Mouse (Mus musculus): ENCODE data around the gene Ccndbp1. TPM values are rescaled to one million over a fixed set of nuclear protein-coding genes. Genes with fewer than 3 reads are reported as not detected.
A peak's percentile ranks its signal among the peaks of the same experiment; 100 is the strongest.
"Not testable (repeated sequence)": the region's sequence is repeated elsewhere in the genome, so short reads cannot be mapped to it uniquely, and the experiment has no call there.

Gene Ccndbp1
- polyA plus RNA-seq, 1 experiment, result 21.1 TPM

DNA sequence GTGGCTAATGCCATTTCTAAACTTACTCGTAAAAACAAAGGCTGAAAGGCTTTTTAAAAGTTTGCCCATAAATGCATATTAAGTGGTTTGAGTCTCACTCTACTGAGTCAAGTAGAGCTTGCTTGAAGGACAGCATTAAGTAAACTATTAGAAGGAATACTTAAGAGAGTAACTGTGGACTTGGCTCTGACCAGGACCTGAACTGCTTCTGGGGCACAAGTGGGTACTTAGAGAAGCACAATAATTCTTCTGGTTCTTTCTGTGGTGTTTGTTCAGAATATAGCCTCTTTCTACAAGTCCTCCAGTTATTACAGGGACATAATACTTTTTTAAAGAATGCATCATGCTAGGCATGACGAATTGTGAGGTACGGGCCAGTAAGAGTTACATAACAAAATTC lies 42.7 kb upstream of the Ccndbp1 start:
- Histone ChIP-seq H3K79me3 (ENCODE audit: low read depth) (peaks cover 51% of the 10 kb centered on the region), H3K36me3 (ENCODE audit: control insufficient read depth, insufficient read depth) (peaks cover 22% of the 10 kb centered on the region), H3K79me2 (ENCODE audit: control insufficient read depth, insufficient read depth) (peaks cover 91% of the 10 kb centered on the region), H3K27me3 (ENCODE audit: control insufficient read depth, insufficient read depth, insufficient read length) (no peaks in the 10 kb centered on the region), H3K4me3 (ENCODE audit: insufficient read depth, poor library complexity, severe bottlenecking) (no peak overlapping the region), H3ac (ENCODE audit: control insufficient read depth, insufficient read length, low read depth) (no peak overlapping the region)
- TF ChIP-seq CTCF (IDR thresholded peaks at IDR 0.05; ENCODE audit: control insufficient read depth, insufficient read depth, insufficient read length), result no peak
- TF ChIP-seq USF1 (IDR thresholded peaks at IDR 0.05; ENCODE audit: low read depth), result no peak
- no peak for TF ChIP-seq MYOG (IDR thresholded peaks at IDR 0.05; ENCODE audit: control insufficient read depth, extremely low read depth, insufficient read length)
- no peak for TF ChIP-seq FOSL1 (IDR thresholded peaks at IDR 0.05; ENCODE audit: insufficient read depth, low read length, poor library complexity, severe bottlenecking)
- TF ChIP-seq MYOD1 (IDR thresholded peaks at IDR 0.05; ENCODE audit: control insufficient read depth, insufficient read length, low read depth), result no peak
- no peak for TF ChIP-seq CEBPB (IDR thresholded peaks at IDR 0.05; ENCODE audit: low read depth)
- TF ChIP-seq MAX (IDR thresholded peaks at IDR 0.05), result no peak

DNA sequence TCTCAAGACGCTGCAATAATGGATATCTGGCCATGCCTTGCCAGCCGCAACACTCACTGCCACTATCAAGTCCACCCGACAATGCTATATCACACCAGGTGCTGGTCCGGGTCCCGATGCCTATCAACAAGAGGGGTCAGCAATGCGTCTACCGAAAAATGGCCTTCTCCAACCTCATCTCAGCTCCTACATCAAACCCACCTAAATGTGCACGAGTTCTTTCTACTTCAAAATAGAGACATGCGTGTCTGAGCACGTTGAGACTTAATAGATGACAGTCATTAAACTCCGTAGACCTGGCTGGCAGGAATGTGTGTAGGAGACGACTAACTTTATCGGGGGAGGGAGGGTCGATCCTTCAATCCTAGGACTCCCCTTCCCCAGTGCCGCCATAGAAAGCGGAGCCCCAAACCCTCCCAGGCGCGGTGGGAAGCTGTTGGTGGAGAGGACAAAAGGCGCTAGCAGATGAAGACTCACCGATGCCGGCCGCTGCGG lies 38.1 kb upstream of the Ccndbp1 start:
- H3K36me3 ChIP-seq (ENCODE audit: control insufficient read depth, insufficient read depth), result peaks cover 8% of the 10 kb centered on the region
- peaks cover 41% of the 10 kb centered on the region for H3K79me3 ChIP-seq (ENCODE audit: low read depth)
- H3ac ChIP-seq (ENCODE audit: control insufficient read depth, insufficient read length, low read depth), result peak overlapping the region; percentile 81
- H3K4me3 ChIP-seq (ENCODE audit: insufficient read depth, poor library complexity, severe bottlenecking), result peak overlapping the region; percentile 91
- H3K27me3 ChIP-seq (ENCODE audit: control insufficient read depth, insufficient read depth, insufficient read length), result no peaks in the 10 kb centered on the region
- peaks cover 54% of the 10 kb centered on the region for H3K79me2 ChIP-seq (ENCODE audit: control insufficient read depth, insufficient read depth)
- TF ChIP-seq MYOG (IDR thresholded peaks at IDR 0.05; ENCODE audit: control insufficient read depth, extremely low read depth, insufficient read length), result no peak
- no peak for TF ChIP-seq CTCF (IDR thresholded peaks at IDR 0.05; ENCODE audit: control insufficient read depth, insufficient read depth, insufficient read length)
- TF ChIP-seq MAX (IDR thresholded peaks at IDR 0.05), result no peak
- TF ChIP-seq USF1 (IDR thresholded peaks at IDR 0.05; ENCODE audit: low read depth), result no peak
- TF ChIP-seq MYOD1 (IDR thresholded peaks at IDR 0.05; ENCODE audit: control insufficient read depth, insufficient read length, low read depth), result no peak
- TF ChIP-seq FOSL1 (IDR thresholded peaks at IDR 0.05; ENCODE audit: insufficient read depth, low read length, poor library complexity, severe bottlenecking), result no peak
- TF ChIP-seq CEBPB (IDR thresholded peaks at IDR 0.05; ENCODE audit: low read depth), result no peak

DNA sequence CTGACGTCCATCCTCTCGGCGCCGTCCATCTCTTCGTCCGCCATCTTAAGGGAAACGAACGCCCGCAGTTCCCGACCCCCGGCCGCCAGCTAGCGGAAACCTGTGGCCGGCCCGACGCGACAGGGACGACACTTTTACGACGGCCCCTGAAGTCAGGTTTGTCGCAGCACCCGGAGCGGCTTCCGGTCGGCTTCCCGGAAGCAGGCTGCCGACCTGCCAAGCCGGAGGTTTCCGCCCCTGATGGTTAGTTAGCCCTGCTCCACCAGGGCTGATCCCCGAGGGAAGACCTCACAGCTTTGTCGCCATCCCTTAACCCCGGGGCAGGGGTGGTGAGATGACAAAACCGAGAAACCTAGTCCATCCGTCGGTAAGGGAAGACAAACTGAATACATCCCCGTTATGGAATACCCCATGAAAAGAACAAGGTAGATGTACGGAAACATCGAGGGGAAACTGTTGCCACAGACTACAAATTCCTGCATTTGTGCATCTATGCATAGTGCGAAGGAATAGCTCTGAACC lies 37.6 kb upstream of the Ccndbp1 start, which contains the start of gene Ubr1:
Ubr1 (minus strand) TSS at position 157 of the 522 bp plus-strand sequence.
- peaks cover 8% of the 10 kb centered on the region for H3K36me3 ChIP-seq (ENCODE audit: control insufficient read depth, insufficient read depth)
- no peaks in the 10 kb centered on the region for H3K27me3 ChIP-seq (ENCODE audit: control insufficient read depth, insufficient read depth, insufficient read length)
- peak within 1 kb of the TSS; percentile 81 for H3ac ChIP-seq (ENCODE audit: control insufficient read depth, insufficient read length, low read depth)
- H3K4me3 ChIP-seq (ENCODE audit: insufficient read depth, poor library complexity, severe bottlenecking), result peak within 1 kb of the TSS; percentile 91
- no peak for TF ChIP-seq MYOG (IDR thresholded peaks at IDR 0.05; ENCODE audit: control insufficient read depth, extremely low read depth, insufficient read length)
- no peak for TF ChIP-seq CEBPB (IDR thresholded peaks at IDR 0.05; ENCODE audit: low read depth)
- TF ChIP-seq FOSL1 (IDR thresholded peaks at IDR 0.05; ENCODE audit: insufficient read depth, low read length, poor library complexity, severe bottlenecking), result no peak
- no peak for TF ChIP-seq USF1 (IDR thresholded peaks at IDR 0.05; ENCODE audit: low read depth)
- TF ChIP-seq MYOD1 (IDR thresholded peaks at IDR 0.05; ENCODE audit: control insufficient read depth, insufficient read length, low read depth), result no peak
- no peak for TF ChIP-seq CTCF (IDR thresholded peaks at IDR 0.05; ENCODE audit: control insufficient read depth, insufficient read depth, insufficient read length)
- no peak for TF ChIP-seq MAX (IDR thresholded peaks at IDR 0.05)
- H3K79me3 ChIP-seq (ENCODE audit: low read depth), result peaks cover 36% of the 10 kb centered on the region
- peaks cover 49% of the 10 kb centered on the region for H3K79me2 ChIP-seq (ENCODE audit: control insufficient read depth, insufficient read depth)

DNA sequence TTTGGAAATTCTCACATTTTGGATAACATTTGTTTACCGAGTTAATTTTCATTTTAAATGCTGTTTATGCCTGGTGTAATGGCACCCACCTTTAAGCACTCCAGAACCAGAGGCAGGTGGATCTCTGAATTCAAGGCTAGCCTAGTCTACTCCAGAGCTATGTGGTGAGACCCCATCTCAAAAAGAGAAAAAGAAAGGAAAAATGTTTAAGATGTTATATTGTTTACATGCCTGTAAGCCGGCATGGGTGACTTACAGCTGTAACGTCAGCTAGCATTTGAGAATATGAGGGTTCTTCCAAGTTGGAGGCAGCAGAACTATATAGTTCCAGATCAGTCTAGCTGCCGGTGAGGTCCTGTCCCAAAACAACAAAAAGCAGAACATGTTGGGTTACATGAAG lies 36.4 kb upstream of the Ccndbp1 start:
- peaks cover 2% of the 10 kb centered on the region for H3K36me3 ChIP-seq (ENCODE audit: control insufficient read depth, insufficient read depth)
- peaks cover 27% of the 10 kb centered on the region for H3K79me3 ChIP-seq (ENCODE audit: low read depth)
- no peak overlapping the region for H3K4me3 ChIP-seq (ENCODE audit: insufficient read depth, poor library complexity, severe bottlenecking)
- H3K27me3 ChIP-seq (ENCODE audit: control insufficient read depth, insufficient read depth, insufficient read length), result no peaks in the 10 kb centered on the region
- TF ChIP-seq USF1 (IDR thresholded peaks at IDR 0.05; ENCODE audit: low read depth), result no peak
- TF ChIP-seq CEBPB (IDR thresholded peaks at IDR 0.05; ENCODE audit: low read depth), result no peak
- TF ChIP-seq MYOD1 (IDR thresholded peaks at IDR 0.05; ENCODE audit: control insufficient read depth, insufficient read length, low read depth), result no peak
- no peak for TF ChIP-seq FOSL1 (IDR thresholded peaks at IDR 0.05; ENCODE audit: insufficient read depth, low read length, poor library complexity, severe bottlenecking)
- no peak for TF ChIP-seq MAX (IDR thresholded peaks at IDR 0.05)
- no peak for TF ChIP-seq MYOG (IDR thresholded peaks at IDR 0.05; ENCODE audit: control insufficient read depth, extremely low read depth, insufficient read length)
- TF ChIP-seq CTCF (IDR thresholded peaks at IDR 0.05; ENCODE audit: control insufficient read depth, insufficient read depth, insufficient read length), result no peak
- H3K79me2 ChIP-seq (ENCODE audit: control insufficient read depth, insufficient read depth), result peaks cover 37% of the 10 kb centered on the region
- H3ac ChIP-seq (ENCODE audit: control insufficient read depth, insufficient read length, low read depth), result no peak overlapping the region

DNA sequence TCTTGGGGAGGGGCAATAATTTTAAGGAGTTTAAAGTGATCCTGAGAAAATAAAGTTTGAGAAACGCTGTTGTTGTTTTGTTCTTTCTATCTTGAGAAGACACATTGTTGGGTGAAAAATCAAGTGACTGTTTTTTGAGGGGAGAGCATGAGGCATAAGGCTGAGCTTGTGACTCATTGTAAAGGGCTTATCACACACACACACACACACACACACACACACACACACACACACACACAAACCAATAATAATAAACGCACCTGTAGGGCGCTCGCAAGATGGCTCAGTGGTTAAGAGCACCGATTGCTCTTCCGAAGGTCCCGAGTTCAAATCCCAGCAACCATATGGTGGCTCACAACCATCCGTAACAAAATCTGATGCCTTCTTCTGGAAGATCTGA lies 35.9 kb upstream of the Ccndbp1 start:
- H3K27me3 ChIP-seq (ENCODE audit: control insufficient read depth, insufficient read depth, insufficient read length); H3K36me3 ChIP-seq (ENCODE audit: control insufficient read depth, insufficient read depth); H3ac ChIP-seq (ENCODE audit: control insufficient read depth, insufficient read length, low read depth); H3K4me3 ChIP-seq (ENCODE audit: insufficient read depth, poor library complexity, severe bottlenecking): not testable (repeated sequence)
- peaks cover 22% of the 10 kb centered on the region for H3K79me3 ChIP-seq (ENCODE audit: low read depth)
- H3K79me2 ChIP-seq (ENCODE audit: control insufficient read depth, insufficient read depth), result peaks cover 32% of the 10 kb centered on the region

DNA sequence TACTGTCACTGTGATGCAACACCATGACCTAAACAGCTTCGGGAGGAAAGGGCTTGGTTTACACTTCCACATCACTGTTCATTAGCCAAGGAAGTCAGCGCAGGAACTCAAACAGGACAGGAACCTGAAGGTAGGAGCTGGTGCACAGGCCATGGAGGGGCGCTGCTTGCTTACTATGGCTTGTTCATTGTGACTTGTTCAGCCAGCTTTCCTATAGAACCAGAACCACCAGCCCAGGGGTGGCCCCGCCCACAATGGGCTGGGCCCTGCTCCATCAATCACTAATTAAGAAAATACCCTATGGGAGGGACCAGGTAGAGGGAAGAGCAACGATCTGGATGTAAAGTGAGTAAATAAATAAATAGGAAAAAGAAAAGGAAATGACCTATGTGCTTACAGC lies 35.2 kb upstream of the Ccndbp1 start:
- no peak for TF ChIP-seq MYOD1 (IDR thresholded peaks at IDR 0.05; ENCODE audit: control insufficient read depth, insufficient read length, low read depth)
- TF ChIP-seq CTCF (IDR thresholded peaks at IDR 0.05; ENCODE audit: control insufficient read depth, insufficient read depth, insufficient read length), result no peak
- no peak for TF ChIP-seq CEBPB (IDR thresholded peaks at IDR 0.05; ENCODE audit: low read depth)
- TF ChIP-seq MYOG (IDR thresholded peaks at IDR 0.05; ENCODE audit: control insufficient read depth, extremely low read depth, insufficient read length), result no peak
- TF ChIP-seq USF1 (IDR thresholded peaks at IDR 0.05; ENCODE audit: low read depth), result no peak
- TF ChIP-seq FOSL1 (IDR thresholded peaks at IDR 0.05; ENCODE audit: insufficient read depth, low read length, poor library complexity, severe bottlenecking), result no peak
- no peak for TF ChIP-seq MAX (IDR thresholded peaks at IDR 0.05)

More for the DNA sequence above, 35.2 kb upstream of the Ccndbp1 start:
- no peaks in the 10 kb centered on the region for H3K36me3 ChIP-seq (ENCODE audit: control insufficient read depth, insufficient read depth)
- H3K79me2 ChIP-seq (ENCODE audit: control insufficient read depth, insufficient read depth), result peaks cover 31% of the 10 kb centered on the region
- no peaks in the 10 kb centered on the region for H3K27me3 ChIP-seq (ENCODE audit: control insufficient read depth, insufficient read depth, insufficient read length)
- no peak overlapping the region for H3ac ChIP-seq (ENCODE audit: control insufficient read depth, insufficient read length, low read depth)
- H3K79me3 ChIP-seq (ENCODE audit: low read depth), result peaks cover 16% of the 10 kb centered on the region
- H3K4me3 ChIP-seq (ENCODE audit: insufficient read depth, poor library complexity, severe bottlenecking), result no peak overlapping the region
